Mouse (Mus musculus) kidney, adult 2 months (tissue): ENCODE results near the gene Npffr2.

Experiments used
- CTCF ChIP-seq: fragments of 200-500 bp; conservative IDR thresholded peaks from 2 replicates; pipeline ENCODE4 v1.5.1; 2011; ENCODE audit warnings: low read depth, mild to moderate bottlenecking, control low read depth, low read length, moderate library complexity, mixed read lengths; ENCODE audit not compliant: insufficient read depth, insufficient read length
- POLR2A ChIP-seq: fragments of 200-500 bp; IDR thresholded peaks from one replicate; pipeline ENCODE4 v1.6.1; 2011; ENCODE audit warnings: low read depth, low read length, control low read depth

- TF ChIP-seq CTCF, result no peak
- no peak for TF ChIP-seq POLR2A
These were observed 104.4 kb downstream of the Npffr2 start for GRCm38 (mm10) chr5:89631599-89631998.
